Mouse (Mus musculus): ENCODE measurements around the gene Slc45a3. TPM values are rescaled to one million over a fixed set of nuclear protein-coding genes. Genes with fewer than 3 reads are reported as not detected.

Gene Slc45a3
- total and polyA plus RNA-seq, 3 experiments: 3.8 to 7.0 (median 5.5) TPM

DNA sequence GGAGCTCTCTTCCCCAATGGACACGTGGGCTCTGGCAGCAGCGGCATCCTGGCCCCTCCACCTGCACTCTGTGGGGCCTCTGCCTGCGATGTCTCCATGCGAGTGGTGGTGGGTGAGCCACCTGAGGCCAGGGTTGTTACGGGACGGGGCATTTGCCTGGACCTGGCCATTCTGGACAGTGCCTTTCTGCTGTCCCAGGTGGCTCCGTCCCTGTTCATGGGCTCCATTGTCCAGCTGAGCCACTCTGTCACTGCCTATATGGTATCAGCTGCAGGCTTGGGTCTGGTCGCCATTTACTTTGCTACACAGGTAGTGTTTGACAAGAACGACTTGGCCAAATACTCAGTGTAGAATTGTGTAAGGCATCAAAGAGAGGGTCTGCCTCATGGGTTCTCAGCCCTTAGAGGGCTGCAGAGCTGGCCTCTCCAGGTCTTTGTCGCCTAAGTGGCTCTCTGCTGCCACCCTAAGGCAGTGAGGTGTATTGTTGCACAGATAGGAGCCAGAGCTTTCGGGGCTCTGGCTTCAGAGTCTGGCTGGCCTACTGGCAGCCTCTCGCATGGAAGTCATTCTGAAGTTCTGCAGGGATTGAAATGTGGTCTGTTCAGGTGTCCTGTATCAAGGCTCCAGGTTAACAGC is 18.7 kb downstream of the Slc45a3 start:
- Histone ChIP-seq H3K79me2 (replicated peaks; ENCODE audit: control insufficient read depth, insufficient read depth, low read length) (no peaks in the 10 kb centered on the region), H3K4me1 (ENCODE audit: control insufficient read depth, insufficient read depth, low read length) (peaks cover 1% of the 10 kb centered on the region; the same call in 1 of the 2 replicates), H3K36me3 (ENCODE audit: control insufficient read depth, insufficient read depth, low read length) (no peaks in the 10 kb centered on the region), H3K27ac (no peak overlapping the region), H3K4me3 (no peak overlapping the region), H3K27me3 (ENCODE audit: control insufficient read depth, insufficient read depth, low read length) (no peaks in the 10 kb centered on the region), H3K9ac (ENCODE audit: low read depth, low read length) (no peak overlapping the region)
- 56% methylated on average over 12 of the region's 12 CpGs for WGBS
- DNase-seq: peak; percentile 67 to 83
- TF ChIP-seq CTCF (IDR thresholded peaks at IDR 0.05) (peak; percentile 97), EP300 (IDR thresholded peaks at IDR 0.05; ENCODE audit: insufficient read depth, low read depth, low read length) (0 out of 2 replicates have a peak, but pooled peaks have one; percentile 61), POLR2A (IDR thresholded peaks at IDR 0.05; ENCODE audit: insufficient read depth, low read depth, low read length) (no peak)
- intact Hi-C loops (cut with DNase I): loop anchor here (1.0 to 10.0 kb wide), 3 partner anchors 44 to 253 kb away; no protein-coding TSS in a partner anchor

DNA sequence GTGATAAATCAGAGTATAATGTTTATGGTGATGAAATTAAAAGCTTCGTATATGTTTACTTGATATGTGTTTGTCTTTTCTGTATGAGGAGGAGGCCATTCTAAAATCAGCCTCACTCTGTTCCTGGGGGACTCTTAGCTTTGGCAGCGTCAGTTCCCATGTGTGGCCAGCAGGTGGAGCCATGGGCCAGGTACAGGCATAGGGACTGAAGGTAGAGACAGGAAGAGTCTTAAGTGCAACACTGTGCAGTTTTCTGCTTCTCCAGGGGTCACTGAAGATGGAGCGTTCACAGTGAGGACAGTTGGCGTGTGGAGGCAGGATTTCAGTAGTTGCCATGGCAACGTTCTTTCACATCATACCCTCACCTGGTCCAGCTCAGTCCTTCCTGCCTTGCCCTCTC is 20.1 kb downstream of the Slc45a3 start:
- peak; percentile 71 to 83 for DNase-seq

DNA sequence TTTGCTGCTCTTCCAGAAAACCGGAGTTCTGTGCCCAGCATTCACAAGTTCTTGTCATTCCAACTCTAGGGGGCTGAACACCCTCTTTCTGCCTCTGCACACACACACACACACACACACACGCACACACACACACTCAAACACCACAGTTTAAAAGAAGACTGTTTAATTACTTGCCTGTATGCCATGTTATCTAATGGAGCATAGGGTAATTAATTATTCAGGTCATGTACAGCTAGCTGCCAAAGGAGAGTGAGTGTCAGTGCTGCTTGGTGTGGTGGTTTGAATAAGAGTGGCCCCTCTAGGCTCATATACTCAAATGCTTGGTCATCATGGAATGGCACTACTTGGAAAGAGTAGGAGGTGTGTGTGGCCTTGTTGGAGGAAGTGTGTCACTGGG is 21.0 kb downstream of the Slc45a3 start:
- intact Hi-C loops (cut with DNase I): loop anchor here (2.0 to 10.0 kb wide), 2 partner anchors 133 to 251 kb away; no protein-coding TSS in a partner anchor
- Histone ChIP-seq H3K9ac (ENCODE audit: low read depth, low read length) (no peak overlapping the region), H3K4me1 (ENCODE audit: control insufficient read depth, insufficient read depth, low read length) (peaks cover 1% of the 10 kb centered on the region; the same call in 1 of the 2 replicates), H3K4me3 (no peak overlapping the region), H3K27me3 (ENCODE audit: control insufficient read depth, insufficient read depth, low read length) (no peaks in the 10 kb centered on the region), H3K27ac (no peak overlapping the region), H3K79me2 (replicated peaks; ENCODE audit: control insufficient read depth, insufficient read depth, low read length) (no peaks in the 10 kb centered on the region), H3K36me3 (ENCODE audit: control insufficient read depth, insufficient read depth, low read length) (no peaks in the 10 kb centered on the region)
- 83% methylated on average over 2 of the region's 2 CpGs for WGBS
- no peak for DNase-seq
- TF ChIP-seq CTCF (IDR thresholded peaks at IDR 0.05): no peak
- TF ChIP-seq EP300 (IDR thresholded peaks at IDR 0.05; ENCODE audit: insufficient read depth, low read depth, low read length): no peak
- no peak for TF ChIP-seq POLR2A (IDR thresholded peaks at IDR 0.05; ENCODE audit: insufficient read depth, low read depth, low read length)

More for the DNA sequence above, 20.1 kb downstream of the Slc45a3 start:
- intact Hi-C loops (cut with DNase I): loop anchor here (2.0 to 10.0 kb wide), 2 partner anchors 134 to 252 kb away; no protein-coding TSS in a partner anchor
- Histone ChIP-seq H3K27ac (no peak overlapping the region), H3K27me3 (ENCODE audit: control insufficient read depth, insufficient read depth, low read length) (no peaks in the 10 kb centered on the region), H3K4me1 (ENCODE audit: control insufficient read depth, insufficient read depth, low read length) (peaks cover 1% of the 10 kb centered on the region; the same call in 1 of the 2 replicates), H3K4me3 (no peak overlapping the region), H3K36me3 (ENCODE audit: control insufficient read depth, insufficient read depth, low read length) (no peaks in the 10 kb centered on the region), H3K9ac (ENCODE audit: low read depth, low read length) (no peak overlapping the region), H3K79me2 (replicated peaks; ENCODE audit: control insufficient read depth, insufficient read depth, low read length) (no peaks in the 10 kb centered on the region)
- WGBS: 12% methylated on average over 5 of the region's 5 CpGs
- TF ChIP-seq POLR2A (IDR thresholded peaks at IDR 0.05; ENCODE audit: insufficient read depth, low read depth, low read length) (no peak), EP300 (IDR thresholded peaks at IDR 0.05; ENCODE audit: insufficient read depth, low read depth, low read length) (peak; percentile 58; the same call in 1 of the 2 replicates)

DNA sequence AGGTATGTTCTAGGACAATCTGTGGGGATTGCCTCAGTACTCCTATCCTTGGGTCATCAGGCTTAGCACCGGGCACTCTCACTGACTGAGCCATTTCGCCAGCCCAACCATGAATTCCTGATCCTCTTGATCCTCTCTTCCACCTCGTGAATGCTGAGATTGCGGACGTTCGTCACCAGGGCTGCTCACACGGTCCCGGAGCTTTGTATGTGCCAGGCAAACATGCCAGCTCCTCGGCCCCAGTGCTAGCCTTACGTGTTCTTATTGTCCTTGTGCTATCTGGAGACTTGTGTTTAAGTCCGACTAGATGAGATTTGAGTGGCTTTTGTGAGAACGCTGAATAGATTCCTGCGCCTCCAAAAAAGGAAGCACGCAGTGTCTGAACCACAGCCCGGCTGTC is 24.7 kb downstream of the Slc45a3 start:
- TF ChIP-seq CTCF (IDR thresholded peaks at IDR 0.05): no peak
- no peak for TF ChIP-seq POLR2A (IDR thresholded peaks at IDR 0.05; ENCODE audit: insufficient read depth, low read depth, low read length)
- TF ChIP-seq EP300 (IDR thresholded peaks at IDR 0.05; ENCODE audit: insufficient read depth, low read depth, low read length): no peak
- Histone ChIP-seq H3K4me3 (no peak overlapping the region), H3K36me3 (ENCODE audit: control insufficient read depth, insufficient read depth, low read length) (no peaks in the 10 kb centered on the region), H3K79me2 (replicated peaks; ENCODE audit: control insufficient read depth, insufficient read depth, low read length) (no peaks in the 10 kb centered on the region), H3K9ac (ENCODE audit: low read depth, low read length) (no peak overlapping the region), H3K4me1 (ENCODE audit: control insufficient read depth, insufficient read depth, low read length) (peaks cover 5% of the 10 kb centered on the region), H3K27ac (no peak overlapping the region), H3K27me3 (ENCODE audit: control insufficient read depth, insufficient read depth, low read length) (no peaks in the 10 kb centered on the region)
- DNase-seq: no peak
- 56% methylated on average over 15 of the region's 15 CpGs for WGBS
- intact Hi-C loops (cut with DNase I): loop anchor here (10.0 kb wide), 1 partner anchor 247 kb away; no protein-coding TSS in a partner anchor

DNA sequence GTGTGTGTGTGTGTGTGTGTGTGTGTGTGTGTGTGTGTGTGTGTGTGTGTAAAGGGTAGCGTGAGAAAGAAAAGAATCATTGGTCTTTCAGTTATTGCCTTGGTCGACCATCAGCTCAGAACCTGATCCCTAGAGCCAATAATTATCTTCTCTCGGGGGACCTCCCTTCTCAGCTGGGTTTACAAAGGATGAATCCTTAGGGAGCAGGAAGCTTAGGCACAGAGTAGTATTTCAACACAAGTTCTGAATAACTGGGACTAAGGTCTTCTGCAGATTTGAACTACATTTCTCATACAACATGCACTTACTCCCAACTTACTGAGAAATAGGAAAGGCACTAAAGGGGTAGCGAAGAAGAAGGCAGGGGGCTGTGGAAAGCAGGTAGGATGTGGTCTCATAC is 26.7 kb downstream of the Slc45a3 start:
- no peak overlapping the region for H3K4me3 ChIP-seq
- H3K9ac ChIP-seq (ENCODE audit: low read depth, low read length): no peak overlapping the region
- intact Hi-C loops (cut with DNase I): loop anchor here (10.0 kb wide), 1 partner anchor 245 kb away; no protein-coding TSS in a partner anchor
- no peak overlapping the region; the same call in 1 of the 2 replicates for H3K27ac ChIP-seq
- peaks cover 4% of the 10 kb centered on the region for H3K4me1 ChIP-seq (ENCODE audit: control insufficient read depth, insufficient read depth, low read length)
- H3K36me3 ChIP-seq (ENCODE audit: control insufficient read depth, insufficient read depth, low read length): no peaks in the 10 kb centered on the region
- no peak for DNase-seq
- 66% methylated on average over 3 of the region's 4 CpGs for WGBS
- no peaks in the 10 kb centered on the region for H3K27me3 ChIP-seq (ENCODE audit: control insufficient read depth, insufficient read depth, low read length)
- no peak for TF ChIP-seq POLR2A (IDR thresholded peaks at IDR 0.05; ENCODE audit: insufficient read depth, low read depth, low read length)
- TF ChIP-seq CTCF (IDR thresholded peaks at IDR 0.05): no peak
- no peak for TF ChIP-seq EP300 (IDR thresholded peaks at IDR 0.05; ENCODE audit: insufficient read depth, low read depth, low read length)
- no peaks in the 10 kb centered on the region for H3K79me2 ChIP-seq (replicated peaks; ENCODE audit: control insufficient read depth, insufficient read depth, low read length)
